Mouse (Mus musculus) G1E (cell line): ENCODE measurements around the gene Zfp277. TPM values are rescaled to one million over a fixed set of nuclear protein-coding genes. Genes with fewer than 3 reads are reported as not detected.

Source experiments
- ATAC-seq: 2 replicates; pipeline ENCODE4 v1.8.0; 2016; ENCODE audit warnings: mild to moderate bottlenecking; ENCODE audit not compliant: insufficient number of reproducible peaks, poor library complexity, low FRiP score, severe bottlenecking; ENCODE audit errors: extremely low read depth
- DNase-seq: peaks from one replicate; pipeline ENCODE4 v3.0.0; 2012; ENCODE audit warnings: low spot score
- H3K27me3 ChIP-seq: 2 replicates; pipeline ENCODE4 v1.6.1; 2012; ENCODE audit warnings: mild to moderate bottlenecking, low read length, inconsistent platforms; ENCODE audit not compliant: insufficient read depth
- H3K36me3 ChIP-seq: replicated peaks from 2 replicates; pipeline ENCODE3; 2012; ENCODE audit warnings: mild to moderate bottlenecking, inconsistent platforms
- H3K4me1 ChIP-seq: 2 replicates; pipeline ENCODE4 v1.6.1; 2012; ENCODE audit warnings: low read depth, low read length, inconsistent platforms, mixed read lengths; ENCODE audit not compliant: insufficient read depth
- H3K4me3 ChIP-seq: 2 replicates; pipeline ENCODE4 v1.5.1; 2012; ENCODE audit warnings: low read depth, mild to moderate bottlenecking, inconsistent platforms, low read length, moderate library complexity, mixed read lengths
- H3K9me3 ChIP-seq: replicated peaks from 2 replicates; pipeline ENCODE4 v1.6.1; 2012; ENCODE audit warnings: inconsistent platforms
- CTCF ChIP-seq: IDR thresholded peaks from 2 replicates; pipeline ENCODE4 v1.5.1; 2012; ENCODE audit warnings: low read depth, low read length, inconsistent platforms, mixed read lengths
- GATA1 ChIP-seq: IDR thresholded peaks from 2 replicates; pipeline ENCODE4 v1.6.1; 2012; ENCODE audit warnings: borderline replicate concordance, low read length, inconsistent platforms, mixed read lengths
- GATA2 ChIP-seq: IDR thresholded peaks from 2 replicates; pipeline ENCODE4 v1.6.1; 2012; ENCODE audit warnings: low read depth, low read length, inconsistent platforms, borderline replicate concordance
- POLR2AphosphoS5 ChIP-seq: IDR thresholded peaks from 2 replicates; pipeline ENCODE4 v1.6.1; 2012; ENCODE audit warnings: low read depth, low read length, inconsistent platforms; ENCODE audit not compliant: insufficient replicate concordance
- TAL1 ChIP-seq: conservative IDR thresholded peaks from 2 replicates; pipeline ENCODE4 v1.6.1; 2012; ENCODE audit warnings: low read depth, low read length, inconsistent platforms, mixed read lengths
- polyA plus RNA-seq: library from polyadenylated mRNA; stranded (reverse); fragments of >175 nt; gene quantifications from 2 replicates; pipeline ENCODE4 v1.2.3, GENCODE M21; 2012
- total RNA-seq, 2 experiments: library from RNA; stranded (forward) in 1 of 2; stranded (reverse) in 1 of 2; fragments of 200-1000 nt in 1 of 2; fragments of >200 nt in 1 of 2; fragmentation: Nextera tagmentation in 1 of 2; gene quantifications; 2 replicates each; pipeline ENCODE4 v1.2.3; 2014 to 2017

Gene Zfp277
- total and polyA plus RNA-seq, 3 experiments: 5.6 to 57.6 (median 56.5) TPM

DNA sequence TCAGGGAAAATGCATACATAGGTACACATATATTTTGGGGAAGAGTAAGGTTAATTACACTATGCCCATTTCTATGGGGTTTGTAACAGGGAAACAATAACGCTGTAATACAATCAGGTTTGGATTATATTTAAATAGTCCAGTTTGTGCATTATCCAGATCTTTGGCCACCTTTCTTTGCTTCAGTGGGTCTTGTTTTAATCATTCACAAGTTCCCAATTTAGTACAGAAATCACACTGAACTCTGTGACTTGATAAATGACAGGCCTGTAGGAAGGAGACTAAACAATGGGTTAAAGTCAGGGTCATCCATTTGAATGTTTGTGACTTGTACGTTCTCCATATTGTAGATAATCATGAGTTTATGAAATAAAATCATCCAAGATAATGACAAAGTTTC is 130.6 kb downstream of the Zfp277 start:
- Histone ChIP-seq H3K9me3 (no peaks in the 10 kb centered on the region), H3K4me3 (no peak overlapping the region), H3K36me3 (peaks cover 16% of the 10 kb centered on the region), H3K4me1 (no peaks in the 10 kb centered on the region; the same call in 1 of the 2 replicates), H3K27me3 (no peaks in the 10 kb centered on the region)
- ATAC-seq (no peak), DNase-seq (no peak)
- TF ChIP-seq GATA2 (no peak), TAL1 (no peak), CTCF (no peak), POLR2AphosphoS5 (no peak), GATA1 (no peak)

DNA sequence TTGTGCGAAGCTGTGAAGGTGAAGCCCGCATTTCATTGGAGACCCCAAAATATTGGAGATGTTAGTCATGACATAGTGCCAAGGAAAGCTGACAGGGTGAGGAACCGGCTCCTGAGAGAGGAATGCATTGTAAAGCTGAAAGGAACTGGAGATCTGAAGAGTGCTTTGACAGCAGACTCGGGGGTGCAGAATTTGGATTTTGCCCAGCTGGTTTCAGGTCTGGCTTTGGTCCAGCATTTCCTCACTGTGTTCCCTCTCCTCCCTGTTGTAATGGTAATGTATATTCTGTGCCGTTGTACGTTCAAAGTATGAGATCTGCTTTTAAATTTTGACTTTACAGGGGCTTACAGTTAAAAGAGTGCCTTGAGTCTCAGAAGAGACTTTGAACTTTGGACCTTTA is 141.7 kb downstream of the Zfp277 start:
- Histone ChIP-seq H3K4me1 (no peaks in the 10 kb centered on the region), H3K27me3 (no peaks in the 10 kb centered on the region), H3K9me3 (no peaks in the 10 kb centered on the region), H3K4me3 (no peak overlapping the region), H3K36me3 (no peaks in the 10 kb centered on the region)
- DNase-seq: no peak
- TF ChIP-seq POLR2AphosphoS5: no peak
- no peak for TF ChIP-seq CTCF
- TF ChIP-seq GATA2: no peak
- TF ChIP-seq TAL1: no peak
- no peak for ATAC-seq

DNA sequence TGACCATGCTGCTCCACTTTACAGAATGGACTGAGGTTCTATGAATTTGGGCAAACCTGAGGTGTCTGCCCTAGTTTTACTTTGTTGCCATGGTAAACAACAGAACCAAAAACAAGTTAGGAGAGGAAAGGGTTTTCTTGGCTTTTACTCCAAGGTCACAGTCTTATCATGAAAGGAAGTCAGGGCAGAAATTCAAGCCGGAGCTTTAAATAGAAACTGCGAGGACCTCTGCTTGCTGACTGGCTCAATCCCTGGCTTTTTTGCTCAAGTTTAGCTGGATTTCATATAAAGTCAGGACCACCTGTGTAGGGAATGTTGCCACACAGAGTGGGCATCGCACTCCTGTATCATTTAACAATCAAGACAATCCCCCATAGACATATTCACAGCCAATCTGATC is 147.1 kb downstream of the Zfp277 start:
- no peak for TF ChIP-seq CTCF
- TF ChIP-seq GATA2: no peak
- TF ChIP-seq GATA1: no peak
- no peak for TF ChIP-seq TAL1
- TF ChIP-seq POLR2AphosphoS5: no peak
- ATAC-seq (no peak), DNase-seq (no peak)
- Histone ChIP-seq H3K27me3 (peaks cover 10% of the 10 kb centered on the region), H3K36me3 (no peaks in the 10 kb centered on the region), H3K9me3 (no peaks in the 10 kb centered on the region), H3K4me1 (no peaks in the 10 kb centered on the region), H3K4me3 (no peak overlapping the region)

DNA sequence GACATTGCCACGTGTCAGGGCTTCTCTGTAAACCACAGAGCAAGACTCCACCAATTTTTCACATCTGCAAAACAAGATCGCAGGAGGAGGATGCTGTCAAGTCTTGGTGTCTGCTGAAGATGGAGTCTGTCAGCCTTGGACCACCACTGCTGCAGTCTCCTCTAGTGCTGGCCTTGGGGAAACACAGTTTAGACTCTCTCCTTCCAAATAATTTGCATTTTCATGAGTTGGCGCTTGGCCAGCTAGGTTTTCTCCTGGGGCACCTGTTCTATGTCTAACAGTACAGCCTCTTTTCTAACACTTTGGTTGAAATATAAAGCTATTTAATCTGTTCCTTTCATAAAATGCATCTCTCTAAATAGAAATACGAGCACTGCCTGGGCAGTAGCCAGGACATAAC is 159.2 kb downstream of the Zfp277 start:
- Histone ChIP-seq H3K9me3 (no peaks in the 10 kb centered on the region), H3K4me1 (no peaks in the 10 kb centered on the region), H3K4me3 (no peak overlapping the region), H3K27me3 (no peaks in the 10 kb centered on the region), H3K36me3 (no peaks in the 10 kb centered on the region)
- ATAC-seq (no peak), DNase-seq (no peak)
- no peak for TF ChIP-seq TAL1
- no peak for TF ChIP-seq GATA2
- no peak for TF ChIP-seq CTCF
- TF ChIP-seq POLR2AphosphoS5: no peak
- TF ChIP-seq GATA1: no peak

DNA sequence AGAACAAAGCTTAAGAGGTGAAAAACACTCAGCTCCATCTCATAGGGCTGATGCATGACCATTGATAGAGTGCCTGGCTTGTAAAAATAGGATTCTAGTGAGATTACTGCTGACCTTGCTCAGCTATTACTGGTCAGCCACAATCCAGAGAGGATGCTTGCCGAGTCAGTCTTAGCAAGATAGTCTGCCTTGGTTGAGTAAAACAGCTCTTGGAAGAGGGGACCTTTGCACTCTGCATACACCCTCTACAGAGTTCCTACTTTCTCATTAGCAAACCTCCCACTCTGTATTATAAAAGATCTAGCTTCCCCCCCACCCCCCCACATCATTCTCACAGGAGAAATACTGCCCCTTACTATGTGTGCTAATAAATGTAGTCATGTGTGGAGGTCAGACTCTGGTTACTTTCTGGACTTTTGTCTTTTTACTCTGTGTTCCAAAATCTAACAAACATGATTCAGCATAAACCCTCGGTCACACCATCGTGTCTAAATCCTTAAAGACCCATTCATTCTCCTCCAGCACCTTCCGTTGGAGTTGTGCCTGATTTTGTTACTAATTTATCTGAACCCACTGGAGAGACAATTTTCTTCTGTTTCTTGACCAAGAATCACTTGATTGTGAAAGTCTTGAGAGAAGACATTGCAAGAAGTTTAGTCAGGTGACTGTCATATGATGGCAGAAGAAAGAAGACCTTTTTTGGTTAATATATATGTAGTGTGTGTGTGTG is 164.9 kb downstream of the Zfp277 start:
- Histone ChIP-seq H3K27me3 (peaks cover 6% of the 10 kb centered on the region), H3K4me1 (no peaks in the 10 kb centered on the region), H3K9me3 (no peaks in the 10 kb centered on the region), H3K4me3 (no peak overlapping the region), H3K36me3 (no peaks in the 10 kb centered on the region)
- ATAC-seq (no peak), DNase-seq (no peak)
- no peak for TF ChIP-seq GATA1
- no peak for TF ChIP-seq POLR2AphosphoS5
- no peak for TF ChIP-seq GATA2
- TF ChIP-seq TAL1: no peak
- no peak for TF ChIP-seq CTCF

DNA sequence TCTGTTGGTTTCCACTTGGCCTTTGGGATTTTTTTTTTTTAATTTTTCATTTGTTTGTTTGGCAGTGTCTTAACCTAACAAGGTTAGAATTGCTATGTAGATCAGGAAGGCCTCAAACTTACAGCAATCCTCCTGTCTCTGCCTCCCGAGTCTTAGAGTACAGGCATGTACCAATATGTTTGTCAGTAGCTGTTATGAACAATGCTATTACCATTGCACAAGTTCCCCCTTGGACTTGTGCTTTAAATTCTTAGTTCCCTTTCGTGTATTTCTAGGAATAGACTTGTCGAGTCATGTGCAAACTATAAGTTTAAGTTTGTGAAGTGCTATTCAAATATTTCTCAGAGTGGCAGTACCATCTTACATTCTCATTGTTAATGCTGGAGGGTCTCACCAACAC is 168.1 kb downstream of the Zfp277 start:
- ATAC-seq (no peak), DNase-seq (no peak)
- no peaks in the 10 kb centered on the region for H3K36me3 ChIP-seq
- TF ChIP-seq TAL1: no peak
- no peak for TF ChIP-seq GATA1
- TF ChIP-seq POLR2AphosphoS5: no peak
- TF ChIP-seq CTCF: no peak
- no peak for TF ChIP-seq GATA2
- H3K4me3 ChIP-seq: no peak overlapping the region
- H3K4me1 ChIP-seq: no peaks in the 10 kb centered on the region
- H3K27me3 ChIP-seq: peaks cover 6% of the 10 kb centered on the region
- no peaks in the 10 kb centered on the region for H3K9me3 ChIP-seq

DNA sequence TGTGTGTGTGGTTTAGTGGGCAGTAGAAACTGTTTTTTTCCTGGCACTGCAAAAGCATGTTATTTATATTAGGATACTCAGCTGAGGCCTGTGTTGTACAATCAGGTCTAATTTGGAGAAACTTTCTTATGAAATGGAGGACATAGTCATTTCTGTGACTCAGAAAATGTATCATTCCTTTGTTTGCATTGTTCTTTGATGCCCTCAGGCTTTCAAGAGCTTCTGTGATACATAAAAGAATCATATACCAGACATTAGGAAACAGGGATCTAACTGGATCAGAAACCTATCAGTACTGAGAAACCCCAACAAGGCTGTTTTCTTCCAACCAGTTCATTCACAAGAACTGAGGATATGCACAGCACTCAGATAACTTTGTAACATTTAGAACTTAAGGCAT is 170.8 kb downstream of the Zfp277 start:
- Histone ChIP-seq H3K36me3 (no peaks in the 10 kb centered on the region), H3K9me3 (no peaks in the 10 kb centered on the region), H3K27me3 (peaks cover 4% of the 10 kb centered on the region), H3K4me3 (no peak overlapping the region), H3K4me1 (no peaks in the 10 kb centered on the region)
- no peak for DNase-seq
- ATAC-seq: no peak
- TF ChIP-seq GATA1 (no peak), TAL1 (no peak), GATA2 (no peak), CTCF (no peak), POLR2AphosphoS5 (no peak)
